Mouse (Mus musculus): ENCODE measurements around the gene Fbll1.

DNA sequence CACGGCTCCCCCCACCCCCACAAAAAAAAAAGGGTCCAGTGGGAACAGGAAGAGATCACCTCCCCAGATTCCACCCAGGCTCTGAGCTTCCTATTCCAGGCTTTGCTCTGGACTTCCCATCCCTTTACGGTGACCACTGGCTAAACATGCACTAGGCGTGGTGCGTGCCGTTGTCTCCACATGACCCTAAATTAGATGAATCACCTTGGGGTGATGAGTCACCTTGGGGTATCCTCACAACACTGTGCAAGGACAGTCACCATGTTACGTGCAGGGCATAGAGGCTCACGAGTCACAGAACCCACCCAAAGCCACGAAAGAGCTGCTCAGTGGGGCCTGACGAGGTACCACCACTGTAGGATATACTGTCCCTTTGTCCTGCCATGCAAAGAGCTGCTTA lies 45.6 kb upstream of the Fbll1 start:
- TF ChIP-seq GATA1 (IDR thresholded peaks at IDR 0.05; ENCODE audit: low read length) (no peak), TAL1 (IDR thresholded peaks at IDR 0.05; ENCODE audit: low read length) (no peak)

Data from erythroblast, embryonic 14.5 days (primary cell).